Mouse (Mus musculus): ENCODE results near the gene Tmem243.

The Tmem243 gene

DNA sequence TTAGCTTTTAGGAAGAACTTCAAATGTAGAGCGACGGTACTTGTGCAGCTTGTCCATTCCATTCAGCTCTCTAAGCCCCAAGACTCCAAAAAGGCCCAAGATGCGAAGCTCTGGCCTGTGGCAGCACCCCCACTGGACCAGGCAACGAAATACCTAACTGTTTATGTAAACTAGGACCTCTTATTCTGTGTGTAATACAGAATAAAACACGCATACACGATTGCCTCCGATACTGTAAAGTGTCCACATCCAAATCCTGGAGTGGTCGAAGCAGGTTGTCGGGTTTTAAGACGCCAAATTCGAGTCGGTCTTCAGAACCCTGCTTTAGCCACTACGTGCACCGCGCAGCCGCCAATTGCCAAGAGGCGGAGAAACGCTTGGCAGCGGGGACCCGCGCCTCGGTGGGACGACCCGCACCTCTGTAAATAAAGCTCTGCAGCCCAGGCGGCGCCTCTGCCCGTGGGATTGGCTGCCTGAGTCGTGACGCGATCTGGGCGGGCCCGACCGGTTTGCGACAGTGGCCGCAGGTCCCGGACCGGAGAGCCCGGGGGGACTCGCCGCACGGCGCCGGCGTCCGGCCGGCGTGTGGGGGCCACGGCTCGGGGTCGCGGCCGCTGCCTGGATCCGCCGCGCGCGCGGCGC, at the start of gene Tmem243:
Tmem243 (plus strand) TSS at position 462 of the 642 bp plus-strand sequence.
- peak; percentile 91 to 94 for DNase-seq

DNA sequence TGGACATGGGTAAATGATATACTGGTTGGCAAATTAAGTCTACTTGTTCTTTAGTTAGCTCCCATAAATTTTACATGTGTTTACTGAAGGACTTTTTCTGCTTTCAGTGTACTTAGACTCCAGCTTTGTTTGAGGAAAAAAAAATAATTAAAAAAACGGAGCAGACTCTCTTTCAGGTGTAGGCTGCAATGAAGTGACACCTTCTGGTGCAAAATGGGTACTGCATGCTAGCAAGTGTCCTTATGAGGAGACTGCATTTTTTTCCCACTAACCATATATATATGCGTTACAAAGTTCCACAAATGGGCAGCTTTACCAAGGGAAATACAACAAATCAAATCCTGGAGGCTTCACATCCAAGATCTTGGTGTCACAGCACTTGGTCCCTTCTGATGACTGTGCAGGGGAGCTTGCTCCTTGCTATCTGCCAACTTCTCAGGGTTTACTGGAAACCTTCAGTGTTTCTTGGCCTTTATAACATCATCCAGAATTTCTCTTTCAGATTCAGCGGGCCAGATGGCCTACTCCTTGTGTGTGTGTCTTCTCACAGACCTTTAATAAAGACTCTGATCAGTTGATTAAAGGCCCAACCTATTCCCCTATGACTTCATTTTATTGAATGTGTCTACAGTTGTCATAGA, 44.3 kb upstream of the Tmem243 start:
- peak; percentile 83 to 84 for DNase-seq

GRCm38 (mm10) chr5:9057277-9057879, 43.1 kb upstream of the Tmem243 start:
- DNase-seq: no peak

DNA sequence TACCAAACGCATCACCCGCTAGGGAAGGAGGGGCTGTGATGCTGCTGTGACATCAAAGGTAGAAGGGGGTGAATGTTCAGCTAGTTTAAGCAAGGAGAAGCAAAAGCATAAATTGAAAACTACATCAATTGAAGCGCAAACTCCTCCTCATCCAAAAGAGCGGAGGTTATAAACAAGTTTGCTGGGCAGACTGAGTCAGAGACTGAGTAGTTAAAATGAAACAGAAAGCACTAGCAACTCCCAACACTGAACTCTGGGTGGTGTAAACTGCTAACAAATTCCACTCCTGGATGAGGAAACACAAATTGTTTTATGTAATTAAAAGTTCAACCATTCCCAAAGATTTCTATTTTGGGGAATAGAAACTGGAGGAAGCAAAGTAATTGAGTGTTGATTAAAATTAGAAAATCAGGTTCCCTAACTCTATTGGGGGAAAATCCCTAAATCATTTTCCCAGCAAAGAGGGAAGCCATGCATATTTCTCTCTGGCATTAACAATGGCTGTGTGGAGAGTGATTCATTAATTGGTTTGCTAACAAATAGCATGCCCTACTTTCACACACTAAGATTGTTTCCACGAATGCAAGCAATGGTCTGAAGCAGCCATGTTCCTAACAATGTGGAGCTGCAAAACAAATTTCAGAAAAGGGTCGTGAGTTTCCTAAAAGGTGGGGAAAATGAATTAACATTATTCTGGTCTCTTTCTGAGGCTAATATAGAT, 41.0 kb upstream of the Tmem243 start:
- DNase-seq: no peak

- DNase-seq: no peak
These were observed 40.2 kb upstream of the Tmem243 start for GRCm38 (mm10) chr5:9060228-9060627.

DNA sequence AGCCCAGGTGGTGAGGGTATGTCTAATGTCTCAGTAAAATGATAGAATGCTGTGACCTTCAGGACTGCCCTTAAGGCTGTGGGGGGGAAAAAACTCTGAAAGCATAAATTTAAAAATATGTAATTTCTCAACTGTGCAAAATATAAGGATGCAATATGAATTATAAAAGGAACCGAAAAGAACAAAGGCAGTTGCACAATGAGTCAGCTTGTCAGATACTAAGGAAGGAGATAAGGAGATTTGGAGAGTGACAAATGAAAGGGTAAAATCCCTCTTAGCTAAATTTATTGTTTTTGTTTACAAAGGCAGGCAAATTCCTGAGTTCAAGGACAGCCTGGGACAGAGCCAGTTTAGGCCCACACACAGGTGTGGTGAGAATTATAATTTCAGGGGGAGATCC, 36.3 kb upstream of the Tmem243 start:
- DNase-seq: no peak

GRCm38 (mm10) chr5:9068886-9069285, 31.6 kb upstream of the Tmem243 start:
- DNase-seq: peak; percentile 79 to 80

GRCm38 (mm10) chr5:9069599-9070209, 30.8 kb upstream of the Tmem243 start:
- DNase-seq: no peak

GRCm38 (mm10) chr5:9071360-9071759, 29.1 kb upstream of the Tmem243 start:
- DNase-seq: no peak

- DNase-seq: peak; percentile 59 to 63
These were observed 27.2 kb upstream of the Tmem243 start for GRCm38 (mm10) chr5:9073177-9073854.

DNA sequence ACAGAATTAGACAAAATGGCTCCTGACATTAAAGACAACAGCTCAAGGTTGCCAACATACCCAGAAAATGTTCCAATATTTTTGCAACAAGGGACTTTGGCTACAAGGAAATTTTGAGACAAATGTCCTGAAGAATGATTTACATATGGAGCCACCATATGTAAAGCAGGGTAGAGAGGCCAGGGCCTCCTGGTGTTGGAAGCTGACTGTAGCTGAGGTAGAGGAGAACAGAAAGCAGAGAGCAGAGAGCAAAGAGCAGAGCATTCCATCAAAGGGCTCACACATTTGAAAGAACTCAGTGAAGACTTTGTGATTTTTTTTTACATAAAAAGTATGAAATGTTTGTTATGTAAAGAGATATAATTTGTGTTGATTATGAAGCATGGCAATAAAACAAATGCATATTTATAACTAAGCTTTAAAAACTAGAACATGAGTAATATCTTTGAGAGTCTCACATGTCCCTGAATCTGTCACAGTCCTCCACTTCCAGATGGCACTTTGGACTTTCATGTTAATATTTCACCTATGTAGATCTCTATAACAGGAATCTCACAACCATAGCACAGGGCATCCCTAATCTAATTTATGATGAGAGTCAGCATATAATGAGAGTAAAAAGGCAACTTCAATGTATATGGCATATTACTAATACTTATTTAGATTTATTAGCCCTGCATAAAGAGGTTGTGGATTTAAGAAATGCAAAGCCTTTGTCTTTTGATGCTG, 20.5 kb upstream of the Tmem243 start:
- no peak for DNase-seq

DNA sequence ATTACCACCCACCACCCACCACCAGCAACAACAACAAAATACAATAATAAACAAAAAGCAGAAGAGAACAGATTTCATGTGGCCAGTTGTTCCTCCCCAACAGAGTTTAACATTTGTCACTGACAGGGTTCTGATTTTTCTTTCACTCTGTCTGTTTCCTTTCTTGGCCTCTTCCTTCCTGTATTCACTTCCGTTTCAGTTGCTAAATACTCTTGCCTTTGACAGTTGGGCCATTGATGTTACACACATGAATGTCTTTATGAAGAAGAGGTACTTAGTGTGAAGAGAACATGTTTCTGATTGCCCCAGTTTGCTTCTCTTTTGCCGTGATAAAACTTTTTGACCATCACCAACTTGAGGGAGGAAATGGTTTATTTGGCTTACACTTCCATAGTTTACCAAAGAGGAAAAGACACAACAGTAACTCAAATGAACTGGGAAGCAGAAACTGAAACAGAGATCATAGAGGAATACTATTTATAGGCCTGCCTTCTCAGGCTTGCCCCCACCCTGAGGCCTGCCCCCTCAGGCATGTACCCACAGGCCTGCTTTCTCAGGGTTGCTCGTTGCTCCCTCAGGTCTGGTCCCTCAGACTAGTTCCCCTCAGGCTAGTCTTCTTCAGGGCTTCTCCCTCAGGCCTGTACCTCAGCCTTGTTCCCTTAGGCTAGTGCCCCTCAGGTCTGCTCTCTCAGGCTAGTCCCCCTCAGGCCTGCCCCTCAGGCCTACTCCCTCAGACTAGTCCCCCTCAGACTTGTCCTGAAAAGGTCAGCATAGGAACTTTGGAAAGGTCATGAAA, 13.3 kb upstream of the Tmem243 start:
- DNase-seq: no peak

GRCm38 (mm10) chr5:9090493-9091106, 9.9 kb upstream of the Tmem243 start:
- no peak for DNase-seq

- DNase-seq: no peak
These were observed 7.8 kb upstream of the Tmem243 start for GRCm38 (mm10) chr5:9092716-9093115.

- no peak for DNase-seq
These were observed 7.0 kb upstream of the Tmem243 start for GRCm38 (mm10) chr5:9093490-9093889.

DNA sequence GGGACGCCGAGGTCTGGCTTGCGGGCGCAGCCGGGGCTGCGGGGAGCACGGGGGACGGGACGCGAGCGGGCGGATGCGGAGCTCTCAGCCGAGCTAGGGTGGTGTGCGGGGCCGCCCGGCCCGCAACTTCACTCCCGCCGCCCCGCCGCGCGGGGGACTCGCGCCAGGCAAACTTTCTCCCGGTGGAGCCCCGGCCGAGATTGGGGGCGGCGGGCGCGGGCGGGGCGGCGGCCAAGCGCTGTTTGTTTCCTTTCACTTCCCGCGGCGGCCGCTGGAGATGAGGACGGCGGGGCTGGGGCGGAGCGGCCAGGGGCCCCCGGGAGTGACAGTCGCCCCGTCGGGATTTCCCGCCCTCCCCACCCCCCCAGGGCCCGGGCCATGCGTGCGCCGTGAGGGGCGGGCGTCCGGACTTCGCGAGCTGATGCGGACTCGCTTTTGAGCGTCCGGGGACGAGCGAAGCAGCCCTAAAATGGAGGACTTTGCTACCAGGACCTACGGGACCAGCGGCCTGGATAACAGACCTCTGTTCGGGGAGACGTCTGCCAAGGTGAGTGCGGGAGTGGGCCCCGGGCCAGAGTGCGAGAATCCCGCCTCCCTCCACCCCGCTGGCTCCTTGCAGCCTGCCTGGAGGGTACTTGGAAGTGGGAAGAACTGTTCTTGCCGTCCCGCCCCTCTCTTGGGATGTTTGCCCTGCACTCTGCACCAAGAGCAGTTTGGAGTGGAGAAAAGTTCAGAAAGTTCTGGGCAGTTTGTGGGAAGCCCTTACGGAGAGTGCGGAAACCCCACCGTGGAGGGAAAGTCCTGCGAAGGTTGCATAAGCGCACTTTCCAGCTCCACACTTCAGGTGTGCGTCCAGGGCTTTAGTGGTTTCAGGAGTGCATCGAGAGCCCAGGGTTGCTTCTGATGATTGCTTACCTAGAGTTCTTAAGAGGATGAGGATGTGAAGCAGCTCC, 657 bp downstream of the Tmem243 start:
- peak; percentile 78 to 85 for DNase-seq

- no peak for DNase-seq
These were observed 2.2 kb downstream of the Tmem243 start for GRCm38 (mm10) chr5:9102696-9103095.

DNA sequence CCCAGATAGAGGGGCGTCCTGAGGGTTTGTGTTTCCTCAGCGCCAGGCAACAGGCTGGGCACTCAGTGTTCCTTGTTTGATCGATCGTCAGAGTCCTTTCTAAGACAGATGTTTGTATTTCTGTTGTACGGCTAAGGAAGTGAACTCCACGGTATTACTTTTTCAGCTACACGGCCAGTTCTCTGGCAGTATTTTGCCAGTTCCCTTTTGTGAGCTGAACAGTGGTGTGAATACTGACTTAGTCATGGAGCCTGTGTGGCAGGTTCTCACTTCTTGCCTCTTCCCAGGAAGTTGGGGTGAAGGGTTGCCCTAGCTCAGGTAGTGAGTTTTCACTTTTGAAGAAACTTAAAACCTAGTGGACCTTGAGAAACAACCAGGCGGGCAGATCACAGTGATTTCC, 3.5 kb downstream of the Tmem243 start:
- no peak for DNase-seq

GRCm38 (mm10) chr5:9106806-9107205, 6.3 kb downstream of the Tmem243 start:
- DNase-seq: no peak
